Mouse (Mus musculus): ENCODE data around the gene Nrde2. TPM values are rescaled to one million over a fixed set of nuclear protein-coding genes. Genes with fewer than 3 reads are reported as not detected.
A peak's percentile ranks its signal among the peaks of the same experiment; 100 is the strongest.

Gene Nrde2
- total and polyA plus RNA-seq, 2 experiments = 4.5 to 8.1 TPM

GRCm38 (mm10) chr12:100126968-100127865 lies 32.2 kb downstream of the Nrde2 start:
- TF ChIP-seq POLR2A (IDR thresholded peaks at IDR 0.05; ENCODE audit: extremely low read depth, insufficient read depth, low read length) (no peak), CTCF (IDR thresholded peaks at IDR 0.05; ENCODE audit: low read depth, low read length) (no peak)
- Histone ChIP-seq H3K4me1 (ENCODE audit: control insufficient read depth, insufficient read depth, low read length) (no peaks in the 10 kb centered on the region), H3K79me2 (ENCODE audit: control insufficient read depth, insufficient read depth, low read length) (no peaks in the 10 kb centered on the region), H3K9ac (ENCODE audit: low read depth, low read length) (no peak overlapping the region), H3K4me3 (ENCODE audit: insufficient read depth, low read depth, low read length) (no peak overlapping the region), H3K27ac (replicated peaks; ENCODE audit: insufficient read depth, low read depth, low read length) (0 out of 2 replicates have a peak overlapping the region, but pooled peaks have one; percentile 22), H3K27me3 (ENCODE audit: control insufficient read depth, insufficient read depth, low read length) (no peaks in the 10 kb centered on the region), H3K36me3 (ENCODE audit: control insufficient read depth, insufficient read depth, low read length) (peaks cover 37% of the 10 kb centered on the region)
- DNase-seq (ENCODE audit: extremely low read depth, low read depth, low spot score) = no peak
- 71% methylated on average over 17 of the region's 17 CpGs for WGBS

DNA sequence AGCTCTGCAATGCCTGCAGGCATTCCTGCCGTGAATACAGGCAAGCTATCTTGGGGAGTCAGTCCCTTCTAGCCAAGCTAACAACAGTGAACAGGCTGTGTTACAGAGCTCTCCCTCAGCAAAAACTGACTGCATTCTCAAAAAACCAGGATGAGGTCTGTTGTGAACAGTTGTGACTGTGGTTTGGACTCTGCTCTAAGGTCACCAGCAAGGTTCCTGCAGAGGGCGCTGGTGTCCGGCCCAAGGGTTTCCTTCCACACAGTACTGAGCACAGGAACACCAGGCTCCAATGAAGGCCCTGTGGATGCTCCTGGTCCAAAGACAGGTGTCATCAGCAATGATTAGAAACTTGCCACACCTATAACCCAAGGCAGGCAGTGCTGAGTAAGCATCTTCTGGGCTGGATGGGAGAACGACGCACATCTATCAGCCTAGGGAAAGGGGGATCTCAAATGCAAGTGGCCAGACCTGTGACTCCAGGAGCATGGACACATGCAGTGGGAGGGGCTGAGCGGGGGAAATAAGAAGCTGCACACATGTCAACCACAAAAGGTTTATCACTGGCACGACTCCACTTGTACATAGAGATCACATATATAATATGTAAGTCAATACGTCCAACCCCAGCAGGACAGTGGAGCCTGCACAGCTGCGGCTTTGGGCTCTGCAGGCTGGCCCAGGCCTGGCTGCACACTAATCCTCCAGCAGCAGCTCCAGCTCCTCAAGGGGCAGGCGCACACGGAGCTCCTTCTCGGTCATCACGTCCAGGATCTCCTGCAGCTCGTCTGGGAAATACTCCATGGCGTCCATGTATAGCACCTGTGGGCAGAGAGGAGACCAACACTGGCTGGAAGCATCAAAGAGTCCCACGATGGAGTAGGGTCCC lies 34.3 kb downstream of the Nrde2 start:
- H3K4me3 ChIP-seq (ENCODE audit: insufficient read depth, low read depth, low read length) = no peak overlapping the region
- no peak overlapping the region for H3K27ac ChIP-seq (replicated peaks; ENCODE audit: insufficient read depth, low read depth, low read length)
- H3K79me2 ChIP-seq (ENCODE audit: control insufficient read depth, insufficient read depth, low read length) = no peaks in the 10 kb centered on the region
- no peak overlapping the region for H3K9ac ChIP-seq (ENCODE audit: low read depth, low read length)
- WGBS = 83% methylated on average over 16 of the region's 16 CpGs
- no peaks in the 10 kb centered on the region for H3K27me3 ChIP-seq (ENCODE audit: control insufficient read depth, insufficient read depth, low read length)
- no peak for DNase-seq (ENCODE audit: extremely low read depth, low read depth, low spot score)
- H3K4me1 ChIP-seq (ENCODE audit: control insufficient read depth, insufficient read depth, low read length) = no peaks in the 10 kb centered on the region
- H3K36me3 ChIP-seq (ENCODE audit: control insufficient read depth, insufficient read depth, low read length) = peaks cover 44% of the 10 kb centered on the region
- TF ChIP-seq CTCF (IDR thresholded peaks at IDR 0.05; ENCODE audit: low read depth, low read length) (peak; percentile 50), POLR2A (IDR thresholded peaks at IDR 0.05; ENCODE audit: extremely low read depth, insufficient read depth, low read length) (no peak)

- TF ChIP-seq POLR2A (IDR thresholded peaks at IDR 0.05; ENCODE audit: extremely low read depth, insufficient read depth, low read length) (no peak), CTCF (IDR thresholded peaks at IDR 0.05; ENCODE audit: low read depth, low read length) (no peak)
- no peak overlapping the region for H3K9ac ChIP-seq (ENCODE audit: low read depth, low read length)
- no peak for DNase-seq (ENCODE audit: extremely low read depth, low read depth, low spot score)
- no peak overlapping the region for H3K4me3 ChIP-seq (ENCODE audit: insufficient read depth, low read depth, low read length)
- H3K36me3 ChIP-seq (ENCODE audit: control insufficient read depth, insufficient read depth, low read length) = peaks cover 57% of the 10 kb centered on the region
- no peaks in the 10 kb centered on the region for H3K79me2 ChIP-seq (ENCODE audit: control insufficient read depth, insufficient read depth, low read length)
- H3K4me1 ChIP-seq (ENCODE audit: control insufficient read depth, insufficient read depth, low read length) = no peaks in the 10 kb centered on the region
- 67% methylated on average over 9 of the region's 9 CpGs for WGBS
- no peaks in the 10 kb centered on the region for H3K27me3 ChIP-seq (ENCODE audit: control insufficient read depth, insufficient read depth, low read length)
- no peak overlapping the region for H3K27ac ChIP-seq (replicated peaks; ENCODE audit: insufficient read depth, low read depth, low read length)
Measured at GRCm38 (mm10) chr12:100123476-100123875, 36.0 kb downstream of the Nrde2 start.

GRCm38 (mm10) chr12:100122921-100123381 lies 36.5 kb downstream of the Nrde2 start:
- TF ChIP-seq POLR2A (IDR thresholded peaks at IDR 0.05; ENCODE audit: extremely low read depth, insufficient read depth, low read length) (no peak), CTCF (IDR thresholded peaks at IDR 0.05; ENCODE audit: low read depth, low read length) (no peak)
- Histone ChIP-seq H3K79me2 (ENCODE audit: control insufficient read depth, insufficient read depth, low read length) (no peaks in the 10 kb centered on the region), H3K4me3 (ENCODE audit: insufficient read depth, low read depth, low read length) (no peak overlapping the region), H3K27me3 (ENCODE audit: control insufficient read depth, insufficient read depth, low read length) (no peaks in the 10 kb centered on the region), H3K27ac (replicated peaks; ENCODE audit: insufficient read depth, low read depth, low read length) (no peak overlapping the region), H3K9ac (ENCODE audit: low read depth, low read length) (no peak overlapping the region), H3K4me1 (ENCODE audit: control insufficient read depth, insufficient read depth, low read length) (no peaks in the 10 kb centered on the region), H3K36me3 (ENCODE audit: control insufficient read depth, insufficient read depth, low read length) (peaks cover 62% of the 10 kb centered on the region)
- 87% methylated on average over 7 of the region's 7 CpGs for WGBS
- no peak for DNase-seq (ENCODE audit: extremely low read depth, low read depth, low spot score)

- peak; percentile 36 for DNase-seq (ENCODE audit: extremely low read depth, low read depth, low spot score)
- 72% methylated on average over 5 of the region's 5 CpGs for WGBS
- Histone ChIP-seq H3K4me3 (ENCODE audit: insufficient read depth, low read depth, low read length) (no peak overlapping the region), H3K4me1 (ENCODE audit: control insufficient read depth, insufficient read depth, low read length) (peaks cover 6% of the 10 kb centered on the region; the same call in 1 of the 2 replicates), H3K36me3 (ENCODE audit: control insufficient read depth, insufficient read depth, low read length) (peaks cover 76% of the 10 kb centered on the region), H3K27ac (replicated peaks; ENCODE audit: insufficient read depth, low read depth, low read length) (no peak overlapping the region), H3K9ac (ENCODE audit: low read depth, low read length) (no peak overlapping the region), H3K27me3 (ENCODE audit: control insufficient read depth, insufficient read depth, low read length) (no peaks in the 10 kb centered on the region), H3K79me2 (ENCODE audit: control insufficient read depth, insufficient read depth, low read length) (peaks cover 5% of the 10 kb centered on the region; the same call in 1 of the 2 replicates)
- TF ChIP-seq CTCF (IDR thresholded peaks at IDR 0.05; ENCODE audit: low read depth, low read length) (no peak), POLR2A (IDR thresholded peaks at IDR 0.05; ENCODE audit: extremely low read depth, insufficient read depth, low read length) (no peak)
Measured at GRCm38 (mm10) chr12:100115982-100116381, 43.5 kb downstream of the Nrde2 start.
